Mouse (Mus musculus) mature B cell (primary cell): ENCODE measurements around the gene Medag.

ENCODE experiments used
- in situ Hi-C: fragments of 300-500 bp; cut with MboI; formaldehyde crosslinking; loops from 2 replicates; pipeline ENCODE4 v1.14.3; 2019

The Medag gene

DNA sequence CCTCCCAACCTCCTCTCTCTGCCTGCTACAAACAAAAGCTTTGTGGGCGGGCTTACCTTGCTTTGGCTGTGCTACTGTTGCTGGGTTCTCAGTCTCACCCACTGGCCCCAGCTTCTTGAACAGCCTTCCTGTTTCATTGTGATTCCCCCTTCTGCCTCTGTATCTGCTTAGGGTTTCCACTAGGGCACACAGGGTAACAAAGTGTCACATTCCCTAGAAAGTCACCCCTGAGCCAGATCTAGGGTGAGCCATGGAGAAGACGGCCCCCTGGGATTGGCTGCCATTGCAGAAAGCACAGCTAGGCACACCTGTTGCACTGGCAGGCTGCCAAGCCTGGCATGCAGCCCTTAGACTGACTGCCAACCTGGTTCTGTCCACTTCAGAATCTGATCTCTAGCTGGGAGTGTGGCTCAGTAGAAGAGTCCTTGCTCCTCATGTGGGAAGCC, 17.3 kb downstream of the Medag start:
- in situ Hi-C loops = no loop called here

DNA sequence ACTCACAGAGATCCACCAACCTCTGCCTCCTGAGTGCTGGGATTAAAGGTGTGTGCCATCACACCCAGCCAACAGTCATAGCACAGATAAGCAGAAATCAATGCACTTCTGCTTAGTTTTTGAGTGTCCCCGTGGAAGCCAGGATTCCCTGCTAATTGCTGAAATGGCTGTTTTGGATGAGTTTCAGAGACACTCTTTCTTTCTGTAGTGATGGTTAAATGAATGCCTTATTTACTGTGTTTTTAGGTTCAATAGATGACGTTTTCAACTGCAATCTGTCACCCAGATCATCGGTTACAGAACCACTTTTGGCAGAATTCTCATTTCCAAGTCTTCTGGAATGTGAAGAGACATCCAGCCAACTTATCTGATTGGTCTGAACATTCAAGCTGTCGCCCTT, 18.0 kb downstream of the Medag start:
- in situ Hi-C loops = no loop called here

GRCm38 (mm10) chr5:149430943-149431342, 19.4 kb downstream of the Medag start:
- in situ Hi-C loops = no loop called here

DNA sequence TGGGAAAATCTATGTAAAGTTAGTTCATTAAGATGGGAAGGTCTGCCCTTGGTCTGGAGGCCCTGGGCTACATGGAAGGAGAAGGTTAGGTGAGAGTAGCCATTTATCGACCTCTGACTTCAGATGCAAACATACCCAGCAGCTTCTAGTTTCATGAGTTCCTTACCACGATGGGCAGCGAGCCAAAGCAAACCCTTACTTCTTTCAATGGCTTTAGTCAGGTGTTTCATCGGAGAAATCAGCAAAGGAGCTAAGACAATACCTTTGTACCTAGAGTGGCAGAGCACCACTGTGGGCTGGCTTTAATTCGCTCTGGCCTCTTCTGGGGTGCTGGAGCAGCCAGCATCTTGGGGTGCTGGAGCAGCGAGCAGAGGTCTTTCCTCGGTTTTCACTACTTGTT, 22.1 kb downstream of the Medag start:
- in situ Hi-C loops = no loop called here

DNA sequence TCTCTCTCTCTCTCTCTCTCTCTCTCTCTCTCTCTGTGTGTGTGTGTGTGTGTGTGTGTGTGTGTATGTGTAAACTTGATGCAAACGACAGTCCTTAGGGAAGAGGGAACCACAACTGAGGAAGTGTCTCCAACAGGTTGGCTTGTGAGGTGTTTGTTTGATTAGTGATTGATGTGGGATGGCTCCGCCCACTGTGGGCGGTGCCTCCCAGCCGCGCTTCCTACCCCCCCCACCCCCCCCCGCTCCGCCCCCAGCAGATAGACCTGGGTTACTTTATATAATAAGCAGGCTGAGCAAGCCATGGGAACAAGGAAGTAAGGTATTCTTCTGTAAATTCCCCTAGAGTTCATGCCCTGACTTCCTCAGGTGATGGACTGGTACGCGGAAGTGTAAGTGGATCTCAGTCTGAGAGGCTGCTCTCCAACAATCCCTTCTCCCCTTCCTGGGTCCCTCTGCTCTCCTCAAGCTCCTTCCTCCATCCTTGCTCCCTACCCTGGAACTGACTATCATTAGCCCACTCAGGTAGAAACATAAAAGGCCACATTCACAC, 22.7 kb downstream of the Medag start:
- in situ Hi-C loops = no loop called here

DNA sequence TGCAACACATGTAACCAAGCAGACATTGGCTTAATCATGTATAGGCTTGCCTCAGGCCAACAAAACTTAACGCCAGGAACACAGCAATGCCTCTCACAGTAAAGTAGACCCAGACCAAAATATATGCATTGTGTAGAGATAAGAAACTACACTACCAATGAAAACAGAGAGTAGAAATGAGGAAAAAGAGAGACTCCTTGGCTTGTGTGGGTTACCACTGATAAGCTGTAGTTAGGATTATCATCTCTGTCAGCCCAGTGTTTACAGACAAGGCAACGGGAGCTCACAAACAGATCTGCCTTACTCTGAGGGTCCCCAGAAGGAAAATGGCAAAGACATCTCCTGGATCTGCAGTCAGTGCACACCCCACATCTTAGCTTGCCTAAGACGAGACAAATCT, 25.0 kb downstream of the Medag start:
- in situ Hi-C loops = no loop called here

GRCm38 (mm10) chr5:149437150-149437549, 25.6 kb downstream of the Medag start:
- in situ Hi-C loops = no loop called here

- in situ Hi-C loops = no loop called here
These were observed 28.1 kb downstream of the Medag start, which contains the start of gene Tex26 for GRCm38 (mm10) chr5:149439531-149440179. Gene Tex26 (plus strand): TSS chr5:149439660.

GRCm38 (mm10) chr5:149440180-149440573, 28.6 kb downstream of the Medag start:
- in situ Hi-C loops = no loop called here

- in situ Hi-C loops = no loop called here
These were observed 30.2 kb downstream of the Medag start for GRCm38 (mm10) chr5:149441646-149442276.

DNA sequence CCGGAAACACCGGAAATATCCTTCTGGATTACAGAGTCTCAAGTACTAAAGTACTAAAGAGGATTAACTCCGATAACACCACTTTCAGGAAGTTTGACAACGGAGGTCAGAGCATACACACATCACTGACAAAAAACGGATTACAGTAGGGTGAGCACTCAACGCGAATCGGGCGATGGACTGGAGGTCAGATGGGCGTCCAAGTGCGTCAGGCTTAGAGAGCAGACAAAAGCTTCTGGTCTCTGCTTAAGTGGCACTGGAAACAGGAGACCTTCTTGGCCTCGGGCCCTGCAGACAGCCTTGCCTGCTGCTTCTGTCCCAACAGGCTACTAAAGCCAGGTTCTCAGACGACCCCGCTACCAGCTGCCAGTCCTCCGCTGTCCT, 30.7 kb downstream of the Medag start:
- in situ Hi-C loops = no loop called here

DNA sequence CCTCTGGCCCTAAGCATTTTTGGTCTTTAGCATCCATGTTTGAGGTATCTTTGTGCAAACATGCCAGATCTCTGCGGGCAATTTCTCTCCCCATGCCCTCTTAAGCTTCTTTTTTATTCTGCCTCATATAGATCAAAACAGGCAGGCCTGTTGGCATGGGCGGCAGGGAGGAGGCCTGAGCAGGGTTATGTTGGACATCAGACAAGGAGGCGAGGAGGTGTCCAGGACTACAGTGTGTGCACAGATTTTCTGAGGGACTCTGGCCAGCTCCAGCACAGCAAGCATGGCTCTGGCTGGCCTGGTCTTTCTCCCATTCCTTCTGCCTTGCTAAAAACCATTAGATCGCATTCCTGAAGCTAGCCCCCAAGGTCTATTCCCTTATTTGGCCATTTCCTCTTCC, 32.9 kb downstream of the Medag start:
- in situ Hi-C loops = no loop called here

GRCm38 (mm10) chr5:149446495-149446894, 34.9 kb downstream of the Medag start:
- in situ Hi-C loops = no loop called here

GRCm38 (mm10) chr5:149447733-149448132, 36.2 kb downstream of the Medag start:
- in situ Hi-C loops = no loop called here

DNA sequence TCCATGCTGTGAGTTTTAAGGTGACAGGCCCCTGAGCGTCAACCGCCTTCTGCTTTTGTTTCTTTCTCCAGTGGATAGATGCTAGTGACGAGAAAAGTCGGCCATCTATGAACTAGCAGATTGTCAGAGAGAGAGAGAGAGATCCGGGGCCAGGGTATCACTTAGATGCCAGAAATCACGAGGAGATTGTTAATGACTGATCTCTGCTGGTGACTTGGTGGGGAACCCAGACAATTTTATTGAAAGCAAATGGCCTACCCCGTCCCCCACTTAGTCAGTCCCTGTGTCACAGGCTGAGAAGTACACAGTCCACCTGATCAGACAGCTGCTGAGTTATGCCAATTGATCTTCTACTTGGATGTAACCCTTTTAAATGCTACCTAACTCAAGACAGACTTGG, 37.9 kb downstream of the Medag start:
- in situ Hi-C loops = no loop called here

DNA sequence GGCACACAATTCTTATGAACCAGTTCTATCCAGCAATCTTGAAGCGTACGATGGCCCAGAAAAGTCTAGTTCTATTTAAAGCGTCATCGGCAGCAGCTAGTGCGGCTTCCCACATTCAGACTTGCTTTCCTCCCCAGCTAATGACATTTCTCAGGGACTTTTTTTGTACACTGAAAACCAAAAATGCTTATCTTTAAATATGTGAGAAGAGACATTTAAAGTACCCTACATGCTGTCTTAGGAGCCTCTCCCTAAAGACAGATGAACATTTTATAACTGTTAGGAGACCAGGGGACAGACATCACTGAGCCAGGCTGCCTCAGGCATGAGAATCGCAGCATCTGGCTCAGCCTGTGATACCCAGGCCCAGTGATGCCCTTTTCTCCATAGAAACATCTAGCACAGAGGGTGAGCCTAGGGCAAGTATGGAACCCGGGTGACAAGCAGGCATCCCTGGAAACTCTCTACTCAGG, 39.7 kb downstream of the Medag start:
- in situ Hi-C loops = no loop called here

DNA sequence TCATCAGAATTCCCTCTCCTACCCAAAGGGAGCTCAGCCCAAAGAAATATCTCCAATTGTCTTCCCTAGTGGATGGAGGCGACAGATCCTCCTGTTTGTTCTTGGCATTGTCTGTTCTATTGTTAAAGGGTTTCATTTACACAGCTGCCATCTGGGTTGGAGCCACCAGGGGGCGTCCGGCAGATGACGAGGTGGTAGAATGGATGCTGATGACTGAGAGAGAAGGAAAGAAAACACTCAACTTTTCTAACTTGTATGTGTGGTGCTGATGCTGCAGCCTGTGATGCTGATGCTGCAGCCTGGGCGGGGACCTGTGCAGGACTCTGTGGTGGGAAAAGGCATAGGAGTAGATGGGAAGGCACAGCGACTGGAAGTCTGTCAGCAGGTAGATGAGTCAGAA, 42.7 kb downstream of the Medag start:
- in situ Hi-C loops = no loop called here

DNA sequence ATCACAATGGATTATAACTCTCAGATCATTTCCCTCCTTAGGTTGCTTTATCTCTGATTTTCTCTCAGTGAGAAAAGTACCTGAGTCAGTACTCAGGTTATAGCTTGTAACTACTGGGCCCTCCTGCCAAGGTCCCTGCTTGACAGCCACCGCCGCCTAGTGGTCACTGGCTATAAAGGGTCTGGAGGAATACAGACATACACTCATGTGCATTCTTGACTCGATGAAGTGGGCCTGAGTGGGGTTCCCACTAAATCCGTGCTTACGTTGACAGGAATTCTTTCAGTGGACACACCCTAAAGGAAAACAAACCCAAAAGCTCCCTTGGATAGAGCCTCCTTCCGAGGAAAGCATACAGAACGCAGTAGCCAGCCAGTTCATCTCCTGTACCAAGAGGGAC, 45.0 kb downstream of the Medag start:
- in situ Hi-C loops = no loop called here

GRCm38 (mm10) chr5:149462071-149462470, 50.5 kb downstream of the Medag start:
- in situ Hi-C loops = no loop called here

DNA sequence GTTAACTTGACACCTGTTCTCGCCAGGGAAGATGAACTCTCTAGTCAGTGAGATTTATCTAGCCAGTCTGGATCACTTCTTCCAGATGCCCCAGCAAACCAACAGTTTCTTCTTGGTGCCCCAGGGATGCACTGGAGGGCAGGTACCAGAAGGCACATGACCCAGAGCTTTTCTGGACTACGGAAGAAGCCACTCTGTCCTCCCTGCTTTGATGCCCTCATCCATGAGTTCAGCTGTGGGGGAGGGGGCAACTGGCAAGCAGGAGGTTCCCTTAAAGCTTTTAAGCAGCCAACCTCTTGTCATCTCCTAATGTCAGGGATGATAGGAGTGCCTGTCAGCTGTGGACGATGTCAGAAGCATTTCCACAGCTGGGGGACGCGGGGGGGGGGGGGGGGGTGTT, 53.8 kb downstream of the Medag start:
- in situ Hi-C loops = no loop called here

- in situ Hi-C loops = no loop called here
These were observed 62.6 kb downstream of the Medag start for GRCm38 (mm10) chr5:149474142-149474541.

- in situ Hi-C loops = no loop called here
These were observed 63.3 kb downstream of the Medag start for GRCm38 (mm10) chr5:149474701-149475468.
